Mouse (Mus musculus): ENCODE measurements around the gene Kif13a. TPM values are rescaled to one million over a fixed set of nuclear protein-coding genes. Genes with fewer than 3 reads are reported as not detected.
A peak's percentile ranks its signal among the peaks of the same experiment; 100 is the strongest.

Gene Kif13a
- polyA plus RNA-seq, 1 experiment from 2014 or later, result 10.1 TPM

- Histone ChIP-seq H3K36me3 (ENCODE audit: insufficient read depth, low read length) (no peaks in the 10 kb centered on the region), H3K4me2 (replicated peaks; ENCODE audit: low read depth, low read length) (no peak overlapping the region), H3K4me1 (ENCODE audit: insufficient read depth, low read length) (peaks cover 53% of the 10 kb centered on the region), H3K27ac (ENCODE audit: low read length) (no peak overlapping the region), H3K9me3 (ENCODE audit: low read length) (no peaks in the 10 kb centered on the region), H3K27me3 (ENCODE audit: insufficient read depth, low read length) (0 out of 2 replicates have a peak, but pooled peaks cover 3% of the 10 kb centered on the region), H3K4me3 (ENCODE audit: low read length) (no peak overlapping the region), H3K9ac (replicated peaks; ENCODE audit: low read length) (no peak overlapping the region)
- WGBS, result 74% methylated on average over 12 of the region's 12 CpGs
- no peak for ATAC-seq (ENCODE audit: low FRiP score, low TSS enrichment)
Observed at GRCm38 (mm10) chr13:46888150-46888683, 41.5 kb downstream of the Kif13a start.

- no peak overlapping the region for H3K27ac ChIP-seq (ENCODE audit: low read length)
- no peak for ATAC-seq (ENCODE audit: low FRiP score, low TSS enrichment)
- WGBS, result 87% methylated on average over 10 of the region's 10 CpGs
- H3K4me3 ChIP-seq (ENCODE audit: low read length), result no peak overlapping the region
- H3K27me3 ChIP-seq (ENCODE audit: insufficient read depth, low read length), result no peaks in the 10 kb centered on the region
- H3K36me3 ChIP-seq (ENCODE audit: insufficient read depth, low read length), result no peaks in the 10 kb centered on the region
- H3K9me3 ChIP-seq (ENCODE audit: low read length), result no peaks in the 10 kb centered on the region
- H3K4me1 ChIP-seq (ENCODE audit: insufficient read depth, low read length), result peaks cover 45% of the 10 kb centered on the region
- H3K4me2 ChIP-seq (replicated peaks; ENCODE audit: low read depth, low read length), result no peak overlapping the region
- no peak overlapping the region for H3K9ac ChIP-seq (replicated peaks; ENCODE audit: low read length)
Observed at GRCm38 (mm10) chr13:46886497-46887261, 43.0 kb downstream of the Kif13a start.

- ATAC-seq (ENCODE audit: low FRiP score, low TSS enrichment), result no peak
- Histone ChIP-seq H3K27me3 (ENCODE audit: insufficient read depth, low read length) (no peaks in the 10 kb centered on the region), H3K4me1 (ENCODE audit: insufficient read depth, low read length) (peaks cover 36% of the 10 kb centered on the region), H3K9ac (replicated peaks; ENCODE audit: low read length) (no peak overlapping the region), H3K36me3 (ENCODE audit: insufficient read depth, low read length) (no peaks in the 10 kb centered on the region), H3K4me3 (ENCODE audit: low read length) (no peak overlapping the region), H3K4me2 (replicated peaks; ENCODE audit: low read depth, low read length) (0 out of 2 replicates have a peak overlapping the region, but pooled peaks have one; percentile 0), H3K9me3 (ENCODE audit: low read length) (no peaks in the 10 kb centered on the region), H3K27ac (ENCODE audit: low read length) (peak overlapping the region; percentile 66)
- WGBS, result 23% methylated on average over 5 of the region's 5 CpGs
Observed at GRCm38 (mm10) chr13:46885759-46886060, 44.0 kb downstream of the Kif13a start.

GRCm38 (mm10) chr13:46884898-46885758 lies 44.5 kb downstream of the Kif13a start:
- H3K4me1 ChIP-seq (ENCODE audit: insufficient read depth, low read length), result peaks cover 34% of the 10 kb centered on the region
- 0 out of 2 replicates have a peak overlapping the region, but pooled peaks have one; percentile 0 for H3K4me2 ChIP-seq (replicated peaks; ENCODE audit: low read depth, low read length)
- H3K27me3 ChIP-seq (ENCODE audit: insufficient read depth, low read length), result no peaks in the 10 kb centered on the region
- H3K36me3 ChIP-seq (ENCODE audit: insufficient read depth, low read length), result no peaks in the 10 kb centered on the region
- WGBS, result 47% methylated on average over 26 of the region's 26 CpGs
- no peak overlapping the region for H3K4me3 ChIP-seq (ENCODE audit: low read length)
- no peaks in the 10 kb centered on the region for H3K9me3 ChIP-seq (ENCODE audit: low read length)
- peak overlapping the region; percentile 66 for H3K27ac ChIP-seq (ENCODE audit: low read length)
- H3K9ac ChIP-seq (replicated peaks; ENCODE audit: low read length), result no peak overlapping the region
- peak; percentile 75 for ATAC-seq (ENCODE audit: low FRiP score, low TSS enrichment)

GRCm38 (mm10) chr13:46883976-46884375 lies 45.7 kb downstream of the Kif13a start:
- peaks cover 34% of the 10 kb centered on the region for H3K4me1 ChIP-seq (ENCODE audit: insufficient read depth, low read length)
- H3K27me3 ChIP-seq (ENCODE audit: insufficient read depth, low read length), result no peaks in the 10 kb centered on the region
- peak overlapping the region; percentile 61; the same call in 1 of the 2 replicates for H3K27ac ChIP-seq (ENCODE audit: low read length)
- no peak overlapping the region for H3K9ac ChIP-seq (replicated peaks; ENCODE audit: low read length)
- no peak overlapping the region for H3K4me3 ChIP-seq (ENCODE audit: low read length)
- no peak for ATAC-seq (ENCODE audit: low FRiP score, low TSS enrichment)
- H3K9me3 ChIP-seq (ENCODE audit: low read length), result no peaks in the 10 kb centered on the region
- no peak overlapping the region for H3K4me2 ChIP-seq (replicated peaks; ENCODE audit: low read depth, low read length)
- WGBS, result 81% methylated on average over 3 of the region's 3 CpGs
- no peaks in the 10 kb centered on the region for H3K36me3 ChIP-seq (ENCODE audit: insufficient read depth, low read length)

- Histone ChIP-seq H3K27me3 (ENCODE audit: insufficient read depth, low read length) (no peaks in the 10 kb centered on the region), H3K4me2 (replicated peaks; ENCODE audit: low read depth, low read length) (no peak overlapping the region), H3K9ac (replicated peaks; ENCODE audit: low read length) (no peak overlapping the region), H3K4me1 (ENCODE audit: insufficient read depth, low read length) (peaks cover 29% of the 10 kb centered on the region), H3K4me3 (ENCODE audit: low read length) (no peak overlapping the region), H3K36me3 (ENCODE audit: insufficient read depth, low read length) (no peaks in the 10 kb centered on the region), H3K27ac (ENCODE audit: low read length) (peak overlapping the region; percentile 61), H3K9me3 (ENCODE audit: low read length) (no peaks in the 10 kb centered on the region)
- ATAC-seq (ENCODE audit: low FRiP score, low TSS enrichment), result no peak
- 36% methylated on average over 10 of the region's 10 CpGs for WGBS
Observed at GRCm38 (mm10) chr13:46883381-46883780, 46.3 kb downstream of the Kif13a start.

- H3K9me3 ChIP-seq (ENCODE audit: low read length), result no peaks in the 10 kb centered on the region
- ATAC-seq (ENCODE audit: low FRiP score, low TSS enrichment), result no peak
- peaks cover 24% of the 10 kb centered on the region for H3K4me1 ChIP-seq (ENCODE audit: insufficient read depth, low read length)
- no peak overlapping the region for H3K9ac ChIP-seq (replicated peaks; ENCODE audit: low read length)
- H3K4me3 ChIP-seq (ENCODE audit: low read length), result no peak overlapping the region
- no peaks in the 10 kb centered on the region for H3K27me3 ChIP-seq (ENCODE audit: insufficient read depth, low read length)
- no peaks in the 10 kb centered on the region for H3K36me3 ChIP-seq (ENCODE audit: insufficient read depth, low read length)
- no peak overlapping the region for H3K4me2 ChIP-seq (replicated peaks; ENCODE audit: low read depth, low read length)
- 66% methylated on average over 14 of the region's 14 CpGs for WGBS
- no peak overlapping the region for H3K27ac ChIP-seq (ENCODE audit: low read length)
Observed at GRCm38 (mm10) chr13:46880736-46881135, 48.9 kb downstream of the Kif13a start.

- H3K9me3 ChIP-seq (ENCODE audit: low read length), result no peaks in the 10 kb centered on the region
- H3K4me3 ChIP-seq (ENCODE audit: low read length), result no peak overlapping the region
- H3K27ac ChIP-seq (ENCODE audit: low read length), result no peak overlapping the region
- H3K27me3 ChIP-seq (ENCODE audit: insufficient read depth, low read length), result no peaks in the 10 kb centered on the region
- H3K4me2 ChIP-seq (replicated peaks; ENCODE audit: low read depth, low read length), result no peak overlapping the region
- H3K4me1 ChIP-seq (ENCODE audit: insufficient read depth, low read length), result peaks cover 19% of the 10 kb centered on the region; the same call in 1 of the 2 replicates
- no peaks in the 10 kb centered on the region for H3K36me3 ChIP-seq (ENCODE audit: insufficient read depth, low read length)
- no peak overlapping the region for H3K9ac ChIP-seq (replicated peaks; ENCODE audit: low read length)
- WGBS, result 96% methylated on average over 6 of the region's 6 CpGs
- ATAC-seq (ENCODE audit: low FRiP score, low TSS enrichment), result no peak
Observed at GRCm38 (mm10) chr13:46880243-46880642, 49.4 kb downstream of the Kif13a start.

- 76% methylated on average over 4 of the region's 4 CpGs for WGBS
- Histone ChIP-seq H3K27ac (ENCODE audit: low read length) (no peak overlapping the region), H3K27me3 (ENCODE audit: insufficient read depth, low read length) (no peaks in the 10 kb centered on the region), H3K4me1 (ENCODE audit: insufficient read depth, low read length) (peaks cover 5% of the 10 kb centered on the region; the same call in 1 of the 2 replicates), H3K4me2 (replicated peaks; ENCODE audit: low read depth, low read length) (no peak overlapping the region), H3K36me3 (ENCODE audit: insufficient read depth, low read length) (no peaks in the 10 kb centered on the region), H3K9me3 (ENCODE audit: low read length) (no peaks in the 10 kb centered on the region), H3K9ac (replicated peaks; ENCODE audit: low read length) (no peak overlapping the region), H3K4me3 (ENCODE audit: low read length) (no peak overlapping the region)
- ATAC-seq (ENCODE audit: low FRiP score, low TSS enrichment), result no peak
Observed at GRCm38 (mm10) chr13:46877049-46877448, 52.6 kb downstream of the Kif13a start.

All from kidney, embryonic 16.5 days (tissue).